Mouse (Mus musculus) neural tube, embryonic 12.5 days (tissue): ENCODE measurements at regions not wholly inside any gene's neighbourhood (a gene's known extent, or its start where the extent isn't known, plus 50 kb on each side); places are given as distances from the start of the nearest gene placed in this dataset.

Experiments used
- ATAC-seq: fragments of 200-750 bp; cut with Nextera tagmentation; 2 replicates; pipeline ENCODE4 v1.8.0; 2017; ENCODE audit warnings: low read depth, mild to moderate bottlenecking, moderate TSS enrichment, moderate library complexity; ENCODE audit not compliant: low FRiP score
- H3K27ac ChIP-seq: fragments of 300-500 bp; sonication (generic); 2 replicates; pipeline ENCODE4 v1.5.1; 2016
- H3K27me3 ChIP-seq: fragments of 300-500 bp; sonication (generic); replicated peaks from 2 replicates; pipeline ENCODE4 v1.6.1; 2016; ENCODE audit warnings: mild to moderate bottlenecking
- H3K36me3 ChIP-seq: fragments of 300-500 bp; sonication (generic); 2 replicates; pipeline ENCODE4 v1.6.1; 2016; ENCODE audit warnings: mild to moderate bottlenecking
- H3K4me1 ChIP-seq: fragments of 300-500 bp; sonication (generic); 2 replicates; pipeline ENCODE4 v1.6.1; 2016
- H3K4me2 ChIP-seq: fragments of 300-500 bp; sonication (generic); replicated peaks from 2 replicates; pipeline ENCODE4 v1.6.1; 2016; ENCODE audit warnings: mild to moderate bottlenecking
- H3K4me3 ChIP-seq: fragments of 300-500 bp; sonication (generic); 2 replicates; pipeline ENCODE4 v1.5.1; 2016
- H3K9ac ChIP-seq: fragments of 300-500 bp; sonication (generic); 2 replicates; pipeline ENCODE4 v1.6.1; 2016; ENCODE audit warnings: mild to moderate bottlenecking
- H3K9me3 ChIP-seq: fragments of 300-500 bp; sonication (generic); 2 replicates; pipeline ENCODE4 v1.6.1; 2016; ENCODE audit warnings: mild to moderate bottlenecking
- WGBS: fragments of 180-500 bp; shearing (Covaris S2); methylation state at CpG from one replicate; pipeline ENCODE4 v1.1.7; 2016; 5-methylcytosine and 5-hydroxymethylcytosine counted together

GRCm38 (mm10) chr10:20891426-20891825 lies 60.9 kb upstream of the Ahi1 start:
- Histone ChIP-seq H3K27ac (no peak overlapping the region), H3K9ac (no peak overlapping the region), H3K4me1 (no peaks in the 10 kb centered on the region), H3K4me3 (no peak overlapping the region), H3K27me3 (no peaks in the 10 kb centered on the region), H3K36me3 (no peaks in the 10 kb centered on the region), H3K4me2 (no peak overlapping the region), H3K9me3 (no peaks in the 10 kb centered on the region)
- ATAC-seq: no peak
- WGBS: 86% methylated on average over 6 of the region's 6 CpGs

GRCm38 (mm10) chr10:20883618-20884017 lies 68.7 kb upstream of the Ahi1 start:
- no peak overlapping the region for H3K4me2 ChIP-seq
- H3K4me3 ChIP-seq: no peak overlapping the region
- H3K27me3 ChIP-seq: no peaks in the 10 kb centered on the region
- 92% methylated on average over 5 of the region's 5 CpGs for WGBS
- ATAC-seq: no peak
- no peak overlapping the region for H3K9ac ChIP-seq
- no peaks in the 10 kb centered on the region for H3K36me3 ChIP-seq
- H3K27ac ChIP-seq: no peak overlapping the region
- no peaks in the 10 kb centered on the region for H3K9me3 ChIP-seq
- no peaks in the 10 kb centered on the region for H3K4me1 ChIP-seq

DNA sequence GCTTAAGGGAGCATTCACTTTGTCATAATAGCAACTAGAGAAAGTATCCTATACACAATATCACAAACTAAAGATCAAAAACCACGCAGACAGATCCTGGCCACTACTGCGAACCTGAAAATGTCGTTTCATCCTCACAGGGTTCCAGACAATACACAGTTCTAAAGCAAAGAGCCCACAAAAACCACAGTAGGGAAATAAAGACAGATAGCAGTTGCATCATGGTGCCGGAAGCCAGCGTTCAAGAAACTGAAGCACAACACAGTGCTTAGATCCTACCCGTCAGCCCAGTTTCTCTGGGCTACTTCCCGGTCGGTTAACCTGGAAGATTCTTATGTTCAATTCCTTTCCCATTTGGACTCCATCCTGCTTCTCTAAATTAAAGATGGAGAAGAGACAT lies 69.7 kb upstream of the Ahi1 start:
- no peaks in the 10 kb centered on the region for H3K27me3 ChIP-seq
- no peak overlapping the region for H3K9ac ChIP-seq
- no peaks in the 10 kb centered on the region for H3K4me1 ChIP-seq
- no peaks in the 10 kb centered on the region for H3K36me3 ChIP-seq
- H3K4me3 ChIP-seq: no peak overlapping the region
- H3K4me2 ChIP-seq: no peak overlapping the region
- no peak overlapping the region for H3K27ac ChIP-seq
- no peaks in the 10 kb centered on the region for H3K9me3 ChIP-seq
- WGBS: 89% methylated on average over 8 of the region's 8 CpGs
- ATAC-seq: no peak

- H3K9ac ChIP-seq: no peak overlapping the region
- no peaks in the 10 kb centered on the region for H3K4me1 ChIP-seq
- no peaks in the 10 kb centered on the region for H3K27me3 ChIP-seq
- no peak overlapping the region for H3K4me3 ChIP-seq
- no peaks in the 10 kb centered on the region for H3K36me3 ChIP-seq
- H3K4me2 ChIP-seq: no peak overlapping the region
- no peaks in the 10 kb centered on the region for H3K9me3 ChIP-seq
- no peak for ATAC-seq
- WGBS: 93% methylated on average over 4 of the region's 4 CpGs
- H3K27ac ChIP-seq: no peak overlapping the region
Observed at GRCm38 (mm10) chr10:20880251-20880650, 72.1 kb upstream of the Ahi1 start.

- no peak overlapping the region for H3K27ac ChIP-seq
- no peak overlapping the region for H3K4me2 ChIP-seq
- no peak overlapping the region for H3K4me3 ChIP-seq
- H3K9ac ChIP-seq: no peak overlapping the region
- H3K9me3 ChIP-seq: no peaks in the 10 kb centered on the region
- no peaks in the 10 kb centered on the region for H3K4me1 ChIP-seq
- no peaks in the 10 kb centered on the region for H3K36me3 ChIP-seq
- no peaks in the 10 kb centered on the region for H3K27me3 ChIP-seq
- WGBS: 92% methylated on average over 8 of the region's 8 CpGs
- no peak for ATAC-seq
Observed at GRCm38 (mm10) chr10:20879482-20879881, 72.9 kb upstream of the Ahi1 start.

DNA sequence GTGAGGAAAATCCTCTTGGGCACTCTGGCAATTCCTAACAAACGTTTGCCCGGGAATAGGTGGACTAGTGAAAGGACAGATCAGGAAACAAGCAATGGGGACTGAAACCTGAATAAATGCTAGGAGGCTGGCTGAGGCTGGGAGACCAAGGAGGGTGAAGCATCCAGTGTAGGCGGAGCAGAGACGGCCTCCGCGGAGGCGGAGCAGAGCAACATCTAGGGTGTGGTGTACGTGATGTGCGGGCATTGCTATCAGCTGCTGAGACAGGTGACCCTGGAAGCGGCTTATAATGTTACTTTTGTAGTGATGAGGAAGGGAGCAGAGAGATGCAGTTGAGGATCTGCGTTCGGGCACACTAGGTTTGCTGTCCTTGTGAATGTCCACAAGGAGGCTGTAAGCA lies 85.3 kb upstream of the Ahi1 start:
- no peak overlapping the region for H3K4me2 ChIP-seq
- no peaks in the 10 kb centered on the region for H3K36me3 ChIP-seq
- no peak overlapping the region for H3K4me3 ChIP-seq
- H3K27ac ChIP-seq: no peak overlapping the region
- no peaks in the 10 kb centered on the region for H3K27me3 ChIP-seq
- H3K4me1 ChIP-seq: no peaks in the 10 kb centered on the region
- no peak overlapping the region for H3K9ac ChIP-seq
- no peak for ATAC-seq
- 88% methylated on average over 12 of the region's 12 CpGs for WGBS
- H3K9me3 ChIP-seq: no peaks in the 10 kb centered on the region

DNA sequence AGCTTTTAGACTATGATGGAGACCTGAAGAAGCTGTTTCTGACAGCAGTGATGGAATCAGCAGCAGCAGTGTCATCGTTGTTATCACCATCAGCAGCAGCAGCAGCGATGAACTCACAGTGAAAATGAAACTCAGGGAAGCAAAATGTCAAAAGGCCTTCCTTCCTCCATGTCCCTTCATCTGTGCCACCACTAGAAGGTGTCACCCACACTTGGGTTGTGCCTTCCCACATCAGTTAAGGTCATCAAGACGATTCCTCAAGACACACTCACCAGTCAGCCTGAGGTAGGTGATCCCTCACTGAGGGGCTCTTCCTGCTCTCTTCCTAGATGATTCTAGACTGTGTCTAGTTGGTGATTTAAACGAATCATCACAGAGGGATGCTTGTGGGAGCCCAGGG lies 87.3 kb upstream of the Ahi1 start:
- Histone ChIP-seq H3K4me2 (no peak overlapping the region), H3K4me1 (no peaks in the 10 kb centered on the region), H3K27me3 (no peaks in the 10 kb centered on the region), H3K9ac (no peak overlapping the region), H3K27ac (no peak overlapping the region), H3K9me3 (no peaks in the 10 kb centered on the region), H3K4me3 (no peak overlapping the region), H3K36me3 (no peaks in the 10 kb centered on the region)
- no peak for ATAC-seq
- 79% methylated on average over 4 of the region's 4 CpGs for WGBS

DNA sequence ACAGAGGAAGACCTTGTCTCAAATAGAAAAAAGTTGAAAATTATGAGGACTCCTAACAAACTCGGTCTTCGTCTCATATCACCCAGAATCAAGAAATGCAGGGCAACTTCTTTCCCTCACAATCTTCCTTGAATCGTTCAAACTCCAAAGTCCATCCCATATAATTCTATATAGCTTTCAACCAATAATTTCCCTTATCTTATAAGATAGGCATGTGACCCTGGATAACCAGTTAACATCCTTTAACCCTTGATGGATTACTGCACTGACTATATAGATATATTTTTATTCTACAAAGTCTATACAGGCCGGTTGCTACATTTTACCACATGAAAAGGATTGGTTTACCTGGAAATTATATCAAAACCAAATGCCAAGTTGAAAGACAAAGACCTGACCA lies 94.9 kb upstream of the Ahi1 start:
- Histone ChIP-seq H3K4me1 (peaks cover 6% of the 10 kb centered on the region; the same call in 1 of the 2 replicates), H3K4me3 (no peak overlapping the region), H3K36me3 (no peaks in the 10 kb centered on the region), H3K9ac (no peak overlapping the region), H3K27me3 (no peaks in the 10 kb centered on the region), H3K9me3 (no peaks in the 10 kb centered on the region), H3K27ac (no peak overlapping the region), H3K4me2 (no peak overlapping the region)
- ATAC-seq: no peak
- 93% methylated on average over 4 of the region's 4 CpGs for WGBS

- Histone ChIP-seq H3K4me1 (peaks cover 6% of the 10 kb centered on the region; the same call in 1 of the 2 replicates), H3K36me3 (no peaks in the 10 kb centered on the region), H3K27ac (no peak overlapping the region), H3K27me3 (no peaks in the 10 kb centered on the region), H3K9me3 (no peaks in the 10 kb centered on the region), H3K4me2 (peak overlapping the region; percentile 38), H3K9ac (no peak overlapping the region), H3K4me3 (no peak overlapping the region)
- peak; percentile 75; the same call in 1 of the 2 replicates for ATAC-seq
- WGBS: 38% methylated on average over 14 of the region's 14 CpGs
Observed at GRCm38 (mm10) chr10:20854621-20855363, 97.6 kb upstream of the Ahi1 start.

GRCm38 (mm10) chr10:20847287-20847686 lies 105.1 kb upstream of the Ahi1 start:
- no peaks in the 10 kb centered on the region for H3K4me1 ChIP-seq
- H3K27me3 ChIP-seq: no peaks in the 10 kb centered on the region
- no peak overlapping the region for H3K4me3 ChIP-seq
- 87% methylated on average over 8 of the region's 8 CpGs for WGBS
- no peak overlapping the region for H3K27ac ChIP-seq
- no peaks in the 10 kb centered on the region for H3K36me3 ChIP-seq
- H3K4me2 ChIP-seq: no peak overlapping the region
- no peak for ATAC-seq
- no peak overlapping the region for H3K9ac ChIP-seq
- H3K9me3 ChIP-seq: no peaks in the 10 kb centered on the region

DNA sequence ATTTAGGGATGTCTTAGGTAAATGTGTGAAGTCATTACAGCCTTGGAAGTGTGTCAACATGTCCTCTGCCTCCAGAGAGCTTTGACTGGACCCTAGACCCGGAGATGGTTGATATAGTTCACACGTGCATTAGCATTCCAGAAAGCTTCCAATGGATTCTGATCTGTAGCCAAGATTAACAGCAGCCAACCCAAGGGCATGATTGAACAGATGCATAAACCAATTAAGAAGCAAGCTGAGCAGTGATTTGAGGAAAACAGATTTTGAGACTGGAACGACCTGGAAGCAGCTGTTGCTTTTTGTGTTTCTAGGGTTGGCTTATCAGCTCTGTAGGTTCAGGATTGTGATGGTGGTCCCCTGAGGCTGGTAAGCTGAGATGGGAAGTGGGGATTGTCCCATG lies 109.1 kb upstream of the Ahi1 start:
- H3K9me3 ChIP-seq: no peaks in the 10 kb centered on the region
- no peak overlapping the region for H3K4me3 ChIP-seq
- ATAC-seq: no peak
- no peaks in the 10 kb centered on the region for H3K27me3 ChIP-seq
- no peaks in the 10 kb centered on the region for H3K36me3 ChIP-seq
- H3K27ac ChIP-seq: no peak overlapping the region
- no peak overlapping the region for H3K4me2 ChIP-seq
- no peaks in the 10 kb centered on the region for H3K4me1 ChIP-seq
- 85% methylated on average over 3 of the region's 3 CpGs for WGBS
- H3K9ac ChIP-seq: no peak overlapping the region

DNA sequence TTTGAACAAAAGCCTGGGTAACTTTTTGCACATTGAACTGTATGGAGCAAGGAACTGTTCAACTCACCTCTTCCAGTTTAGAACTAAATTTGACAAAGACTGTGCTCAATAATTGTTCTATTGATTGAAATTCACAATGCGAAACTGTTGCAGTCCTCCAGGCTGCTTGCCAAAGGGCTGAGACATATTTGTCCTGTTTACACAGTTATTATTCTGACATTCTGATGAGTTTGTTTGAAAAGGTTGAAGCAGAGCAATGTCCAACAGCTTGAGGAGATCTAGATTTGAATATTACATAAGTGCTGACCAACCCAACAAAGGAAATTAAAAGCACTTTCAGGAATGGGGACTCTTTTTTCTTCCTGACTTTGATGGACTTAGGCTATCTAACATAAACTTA lies 110.2 kb upstream of the Ahi1 start:
- Histone ChIP-seq H3K27ac (no peak overlapping the region), H3K4me2 (no peak overlapping the region), H3K4me1 (no peaks in the 10 kb centered on the region), H3K27me3 (no peaks in the 10 kb centered on the region), H3K9ac (no peak overlapping the region), H3K9me3 (no peaks in the 10 kb centered on the region), H3K36me3 (no peaks in the 10 kb centered on the region), H3K4me3 (no peak overlapping the region)
- ATAC-seq: no peak
- 93% methylated on average over 1 of the region's 1 CpGs for WGBS

DNA sequence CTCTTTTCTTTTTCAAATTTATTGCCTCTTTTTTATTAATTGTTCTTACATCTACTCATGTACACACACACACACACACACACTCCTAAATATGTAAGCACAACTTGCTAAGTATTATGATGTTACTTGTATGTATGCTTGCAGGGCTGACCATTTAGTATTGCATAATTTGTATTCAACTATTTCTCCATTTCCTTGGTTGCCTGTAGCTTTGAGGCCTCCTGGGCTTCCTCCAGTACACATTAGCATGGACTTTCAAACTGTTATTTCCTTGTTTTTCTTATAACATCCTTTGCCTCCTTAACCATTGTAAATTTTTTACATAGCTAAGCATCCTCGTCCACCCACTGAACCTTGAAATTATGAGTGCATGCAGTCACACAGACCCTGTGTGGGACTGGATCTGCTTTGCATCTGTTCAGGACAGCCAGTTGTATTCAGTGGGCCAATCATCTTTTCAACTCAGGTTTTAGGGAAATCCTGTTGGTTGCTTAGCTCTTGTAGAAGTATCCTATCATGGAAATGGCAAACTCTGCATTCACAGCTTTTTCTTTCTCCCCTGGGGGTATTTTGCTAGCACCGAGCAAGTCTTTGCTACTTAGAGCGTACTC lies 110.8 kb upstream of the Ahi1 start:
- no peak for ATAC-seq
- no peak overlapping the region for H3K27ac ChIP-seq
- H3K9ac ChIP-seq: no peak overlapping the region
- H3K4me2 ChIP-seq: no peak overlapping the region
- WGBS: 68% methylated on average over 3 of the region's 3 CpGs
- H3K9me3 ChIP-seq: no peaks in the 10 kb centered on the region
- no peaks in the 10 kb centered on the region for H3K4me1 ChIP-seq
- H3K27me3 ChIP-seq: no peaks in the 10 kb centered on the region
- no peak overlapping the region for H3K4me3 ChIP-seq
- H3K36me3 ChIP-seq: no peaks in the 10 kb centered on the region
